Mouse (Mus musculus) urinary bladder, postnatal 10 days (tissue): ENCODE data around the gene Pcca.

Source experiments
- DNase-seq: peaks from one replicate; pipeline ENCODE4 v3.0.0; 2022; ENCODE audit warnings: low spot score

Pcca gene

DNA sequence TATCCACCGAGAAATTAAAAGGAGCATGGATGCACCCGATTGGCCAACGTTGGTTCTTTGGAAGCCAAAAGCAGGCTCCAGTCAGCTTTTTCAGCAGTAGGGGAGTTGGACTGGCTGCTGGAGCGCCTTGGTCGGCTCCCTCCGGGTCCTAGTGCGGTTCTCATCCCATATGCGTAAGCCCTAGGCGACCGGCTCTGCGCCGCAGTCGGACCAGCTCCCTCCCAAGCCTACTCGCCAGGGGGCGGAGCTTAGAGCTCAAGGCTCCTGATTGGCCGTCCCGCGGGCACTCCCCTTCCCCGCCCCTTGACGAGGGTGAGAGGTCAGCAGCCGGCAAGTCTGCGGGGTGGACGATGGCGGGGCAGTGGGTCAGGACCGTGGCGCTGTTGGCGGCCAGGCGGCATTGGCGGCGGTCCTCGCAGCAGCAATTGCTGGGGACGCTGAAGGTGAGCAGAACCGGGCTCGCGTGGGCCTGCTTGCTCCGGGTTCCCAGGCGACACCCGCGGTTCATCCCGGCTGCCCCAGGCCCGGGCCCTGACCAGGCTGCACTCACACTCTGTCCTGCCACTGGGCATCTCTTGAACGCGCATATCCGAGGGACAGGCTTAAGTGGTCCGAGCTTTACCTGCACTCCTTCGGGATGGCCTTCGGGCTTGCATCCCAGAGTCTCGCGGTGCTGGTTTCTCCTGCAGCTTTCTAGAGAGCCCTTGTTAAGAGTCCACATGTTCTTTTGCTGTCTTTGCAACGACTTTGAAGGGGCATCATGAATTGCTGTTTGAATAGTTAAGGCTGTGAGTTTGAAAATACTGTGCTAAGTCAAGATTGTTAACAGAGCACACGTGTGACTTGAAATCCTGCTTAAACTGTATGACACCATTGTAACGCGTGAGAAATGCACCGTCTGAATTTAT is at the start of gene Pcca:
TSS of gene Pcca (plus strand) at position 308 of the 908 bp plus-strand sequence.
- peak; percentile 70 for DNase-seq

DNA sequence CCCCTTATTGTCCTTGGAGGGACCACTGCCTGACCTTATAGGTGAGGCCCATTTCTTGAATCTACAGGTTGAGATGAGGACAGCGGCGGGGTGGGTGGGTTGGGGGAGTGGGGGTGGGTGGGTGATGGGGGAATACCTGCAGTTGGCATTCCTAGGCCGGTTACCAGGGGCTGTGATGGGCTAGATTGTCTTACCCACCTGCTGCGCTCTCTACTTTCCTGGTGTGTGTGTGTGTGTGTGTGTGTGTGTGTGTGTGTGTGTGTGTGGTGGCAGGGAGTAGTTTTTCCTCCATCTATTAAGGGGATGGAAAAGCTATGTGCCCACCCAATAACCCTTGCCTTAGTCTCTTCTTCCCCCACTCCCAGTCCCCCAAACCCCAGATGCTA is 49.7 kb upstream of the Pcca start:
- no peak for DNase-seq

DNA sequence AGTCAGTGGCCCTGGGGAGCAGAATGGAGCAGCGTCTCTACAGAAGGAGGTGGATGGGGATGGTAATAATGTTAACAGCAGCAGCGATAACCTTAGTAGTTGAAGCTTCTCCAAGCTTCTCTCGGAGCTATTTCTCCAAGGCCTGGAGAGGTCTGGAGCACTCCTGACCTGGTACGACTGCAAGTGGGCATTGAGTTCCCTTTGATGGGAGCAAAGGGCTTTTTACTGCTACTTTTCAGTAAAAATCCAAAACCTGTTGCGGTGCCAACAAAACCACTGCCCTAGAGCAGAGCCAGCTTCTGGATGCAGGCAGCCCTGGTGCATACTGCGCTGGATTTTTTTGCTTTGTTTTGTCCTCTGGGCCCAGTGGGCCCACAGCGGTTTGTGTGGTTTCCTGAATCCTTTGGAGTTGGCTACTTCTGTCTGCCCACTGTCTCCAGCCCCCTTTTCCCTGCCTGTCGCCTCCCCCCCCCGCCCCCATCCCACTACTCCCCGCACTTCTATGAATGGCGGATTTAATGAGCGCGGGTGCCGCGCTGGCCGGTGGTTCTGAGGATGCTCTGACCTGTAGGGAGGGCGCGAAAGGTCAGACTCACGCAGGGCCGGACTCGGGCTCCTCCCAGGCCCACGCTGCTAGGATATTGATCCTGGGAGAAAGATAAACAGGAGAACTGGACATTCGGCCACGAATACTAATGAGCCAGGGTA is 49.1 kb upstream of the Pcca start:
- no peak for DNase-seq

DNA sequence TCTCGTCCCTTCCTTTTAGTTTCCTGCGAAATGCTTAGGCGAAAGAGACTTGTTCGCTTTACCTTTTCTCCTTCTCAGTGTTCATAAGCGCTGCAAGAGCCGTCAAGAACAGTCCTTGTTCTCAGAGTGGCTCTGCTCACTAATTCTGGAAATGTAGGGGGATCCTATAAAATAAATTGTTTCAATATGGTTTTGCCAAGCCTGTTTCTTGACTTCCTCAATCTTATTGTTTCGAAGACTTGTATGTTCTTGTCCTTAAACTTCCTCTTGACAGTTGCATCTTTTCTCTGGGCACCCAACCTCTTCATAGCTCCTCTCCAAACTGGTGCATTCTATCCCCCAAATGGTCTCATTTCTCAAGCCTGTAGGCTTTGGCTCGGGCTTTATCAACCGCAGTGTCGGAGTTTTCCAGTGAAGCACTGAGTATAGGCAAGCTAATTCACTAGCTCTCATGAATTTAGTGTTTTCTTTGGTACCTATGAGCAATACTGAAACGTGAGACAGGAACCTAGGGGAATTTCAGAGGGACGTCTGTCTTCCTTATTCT is 48.4 kb upstream of the Pcca start:
- DNase-seq: no peak

DNA sequence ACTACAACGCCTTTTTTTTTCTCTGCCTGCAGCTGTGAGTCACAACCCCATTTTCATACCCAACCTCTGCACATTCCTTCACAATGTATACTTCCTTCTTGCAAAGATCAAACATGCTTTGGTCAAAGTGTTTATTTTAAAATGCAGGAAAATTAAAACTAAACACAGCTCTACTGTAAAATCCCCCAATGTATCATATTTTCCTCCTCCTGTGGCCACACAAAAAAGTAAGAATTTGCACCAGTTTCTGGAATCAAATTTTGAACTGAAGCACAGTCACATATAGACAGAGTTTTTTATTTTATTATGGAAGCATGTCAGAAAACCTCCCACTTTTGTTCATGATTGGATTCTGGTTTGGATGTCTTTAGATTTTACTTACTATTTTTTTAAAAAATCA is 47.5 kb upstream of the Pcca start:
- DNase-seq: no peak

DNA sequence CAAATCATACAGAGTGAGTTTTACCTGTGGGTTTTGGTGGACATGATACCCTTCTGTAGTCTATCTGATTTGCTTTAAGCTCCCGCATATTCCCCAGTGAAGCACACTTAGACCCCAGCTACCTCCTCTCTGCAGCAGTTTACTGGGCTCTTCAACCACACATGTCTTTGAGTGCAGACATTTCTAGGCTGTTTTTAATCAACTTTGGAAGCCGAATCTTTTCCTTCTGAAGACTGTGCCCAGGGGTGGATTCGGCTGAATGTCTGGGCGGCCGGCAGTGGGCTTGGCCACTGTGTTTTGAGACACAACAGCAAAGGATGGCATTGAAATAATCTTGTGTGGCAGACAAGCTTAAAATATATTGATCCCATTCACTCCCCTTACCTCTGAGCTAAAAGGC is 46.8 kb upstream of the Pcca start:
- DNase-seq: no peak

DNA sequence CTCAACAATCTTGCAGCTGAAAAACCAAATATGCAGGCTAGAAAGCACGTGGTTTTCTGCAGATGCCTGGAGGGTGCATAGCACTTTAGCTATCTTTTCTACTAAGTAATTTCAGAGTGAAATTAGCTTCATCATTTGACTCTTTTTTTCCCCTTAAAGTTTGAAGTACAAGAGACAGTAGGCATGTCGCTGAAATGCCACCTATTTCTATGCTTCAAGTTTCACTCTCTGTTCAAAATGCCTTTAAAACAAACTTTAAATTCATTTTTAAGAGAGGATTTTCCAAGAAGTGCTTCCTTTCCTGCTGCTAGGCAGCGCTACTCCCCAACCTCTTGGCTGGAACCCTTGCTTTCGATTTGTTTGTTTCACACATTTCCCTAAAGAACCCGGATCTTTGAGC is 45.1 kb upstream of the Pcca start:
- no peak for DNase-seq

DNA sequence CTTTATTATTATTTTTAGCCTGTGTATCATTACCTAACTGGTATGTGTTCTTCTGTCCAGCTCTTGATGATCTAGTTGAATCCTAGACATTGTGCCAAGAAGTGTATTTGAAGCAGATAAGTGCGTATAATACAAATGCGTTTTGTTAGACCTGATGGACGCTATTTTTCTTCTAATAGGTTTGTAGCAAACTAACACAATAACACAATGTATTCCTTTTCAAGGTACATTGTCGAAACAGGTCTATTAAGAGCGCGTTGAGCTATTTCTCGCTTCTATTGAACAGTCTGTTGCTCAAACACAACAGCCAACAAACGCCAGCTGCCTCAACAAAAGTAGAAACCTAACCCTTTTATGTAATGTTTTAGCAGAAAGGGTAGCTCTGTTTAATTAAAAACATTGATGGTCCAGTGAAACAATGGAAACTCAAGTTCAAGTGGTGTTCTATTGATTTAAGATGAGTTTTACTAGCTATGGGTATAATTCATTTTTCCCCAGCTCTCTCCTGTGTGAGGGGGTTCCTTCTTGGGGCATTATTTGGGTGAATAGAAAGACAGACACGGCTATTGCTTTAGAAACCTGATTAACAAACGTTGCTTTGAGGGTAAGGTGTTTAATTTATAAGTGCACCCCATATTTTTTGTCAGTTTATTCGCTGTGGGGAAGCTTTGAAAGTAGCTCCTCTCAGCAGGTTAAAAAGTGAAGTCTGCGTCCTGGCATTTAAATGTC is 44.3 kb upstream of the Pcca start:
- no peak for DNase-seq

DNA sequence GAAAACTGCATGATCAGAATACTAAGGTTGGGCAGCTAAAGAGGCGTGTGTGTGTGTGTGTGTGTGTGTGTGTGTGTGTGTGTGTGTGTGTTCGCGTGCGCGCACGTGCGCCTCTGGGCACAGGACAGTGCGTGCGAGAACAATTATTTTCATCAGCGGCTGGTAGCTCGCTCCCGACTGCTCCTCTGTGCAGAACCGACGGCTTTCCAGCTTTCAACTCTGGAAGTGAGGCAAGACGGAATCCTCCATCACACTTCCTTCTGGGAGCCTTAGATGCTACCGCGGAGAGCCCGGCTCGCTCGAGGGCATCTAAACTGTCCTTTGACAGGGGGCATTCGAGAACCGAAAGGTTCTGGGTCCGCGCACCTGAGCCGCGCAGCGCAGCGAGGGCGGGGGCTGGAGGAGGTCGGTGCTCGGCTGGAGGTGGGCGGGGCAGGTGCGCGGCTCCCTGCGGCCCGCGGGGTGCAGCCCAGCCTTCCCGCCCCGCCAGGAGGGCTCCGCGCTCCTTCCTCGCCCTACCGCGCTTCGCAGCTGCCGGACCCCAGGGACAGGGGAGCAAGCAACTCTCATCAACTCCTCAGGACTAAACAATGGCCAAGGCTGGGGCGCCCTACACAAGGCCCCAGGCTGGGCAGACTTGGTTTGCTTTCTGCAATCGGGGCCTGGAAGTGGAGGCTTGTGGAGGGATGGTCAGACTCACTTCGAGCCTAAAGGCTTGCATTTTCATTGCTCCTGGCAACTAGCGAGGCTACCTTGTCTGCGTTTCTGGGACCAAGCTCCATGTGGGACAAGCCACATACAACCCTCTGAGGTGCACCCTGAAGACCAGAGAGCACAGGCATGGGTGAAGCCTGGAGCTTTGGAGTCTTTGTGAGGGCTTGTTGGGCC is 43.4 kb upstream of the Pcca start, which contains the start of gene Gm10837:
TSS of gene Gm10837 (plus strand) at position 146 of the 888 bp plus-strand sequence.
- no peak for DNase-seq

DNA sequence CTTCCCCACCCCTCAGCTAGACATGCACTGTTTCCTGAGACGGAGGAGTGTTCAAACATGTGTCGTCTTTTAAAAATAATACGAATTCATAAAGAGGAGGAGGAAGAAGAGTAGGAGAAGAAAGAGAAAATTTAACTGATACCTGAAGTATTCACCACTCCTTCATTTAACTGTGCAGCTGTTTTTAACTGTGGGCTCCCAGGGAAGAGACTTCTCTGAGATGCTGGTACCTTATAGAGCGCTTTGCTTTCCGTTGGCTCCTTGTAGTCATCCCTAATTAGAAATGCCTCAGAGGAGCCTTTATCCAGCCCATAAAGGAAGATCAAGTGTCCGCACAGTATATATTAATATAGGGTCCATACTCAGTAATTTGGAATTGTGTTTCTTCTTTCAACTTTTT is 42.6 kb upstream of the Pcca start:
- no peak for DNase-seq

DNA sequence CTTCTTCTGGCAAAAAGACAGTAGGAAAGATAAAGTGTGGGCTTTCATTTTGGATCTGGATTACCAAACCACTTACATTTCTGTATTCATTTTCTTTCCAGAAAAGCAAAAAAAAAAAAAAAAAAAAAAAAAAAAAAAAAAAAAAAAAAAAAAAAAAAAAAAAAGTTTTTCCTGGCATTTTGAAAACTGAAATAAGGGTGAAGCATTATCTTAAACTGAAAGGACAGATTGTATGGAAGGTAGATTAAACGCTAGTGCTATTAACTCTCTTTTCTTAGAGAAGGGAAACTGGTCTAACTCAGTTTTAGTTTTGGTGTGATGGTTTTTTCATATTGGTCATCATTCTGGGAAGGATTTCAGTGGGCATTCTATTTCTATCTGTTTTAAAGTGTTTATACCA is 42.1 kb upstream of the Pcca start:
- no peak for DNase-seq

DNA sequence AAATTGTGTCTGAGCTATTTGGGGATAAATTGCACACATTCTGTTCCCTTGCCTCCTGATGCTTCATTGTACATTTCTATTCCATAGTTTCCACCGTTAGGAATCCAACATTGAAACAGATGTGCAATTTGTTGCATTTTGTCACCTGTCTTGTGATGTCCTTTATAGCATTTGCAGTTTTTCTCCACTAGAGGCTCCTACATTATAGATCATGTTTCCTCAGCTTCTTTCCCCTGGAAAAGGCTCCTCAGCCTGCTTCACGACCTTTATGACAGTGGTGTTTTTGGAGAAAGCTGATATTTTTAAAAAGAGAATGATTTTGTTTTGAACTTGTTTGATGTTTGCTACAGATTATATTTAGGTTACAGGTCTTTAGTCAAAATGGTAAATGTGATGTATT is 25.1 kb upstream of the Pcca start:
- DNase-seq: no peak

DNA sequence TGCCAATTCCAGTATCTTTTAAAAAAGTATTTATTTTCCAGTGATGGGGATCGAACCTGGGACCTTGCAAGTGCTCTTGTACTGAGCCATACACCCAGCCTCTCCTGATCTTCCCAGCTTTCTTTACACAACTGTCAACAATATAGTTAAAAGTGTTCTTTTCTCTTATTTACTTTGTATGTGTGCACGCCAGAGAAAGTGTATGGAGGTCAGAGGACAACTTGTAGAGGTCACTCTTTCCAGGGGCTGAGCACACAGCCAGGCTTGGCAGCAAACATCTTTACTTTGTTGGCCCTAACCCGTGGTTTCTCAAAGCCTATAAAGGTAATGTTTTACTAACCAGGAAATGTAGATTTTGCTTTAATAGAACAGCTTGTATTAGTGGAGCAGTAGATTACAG is 22.6 kb upstream of the Pcca start:
- no peak for DNase-seq

DNA sequence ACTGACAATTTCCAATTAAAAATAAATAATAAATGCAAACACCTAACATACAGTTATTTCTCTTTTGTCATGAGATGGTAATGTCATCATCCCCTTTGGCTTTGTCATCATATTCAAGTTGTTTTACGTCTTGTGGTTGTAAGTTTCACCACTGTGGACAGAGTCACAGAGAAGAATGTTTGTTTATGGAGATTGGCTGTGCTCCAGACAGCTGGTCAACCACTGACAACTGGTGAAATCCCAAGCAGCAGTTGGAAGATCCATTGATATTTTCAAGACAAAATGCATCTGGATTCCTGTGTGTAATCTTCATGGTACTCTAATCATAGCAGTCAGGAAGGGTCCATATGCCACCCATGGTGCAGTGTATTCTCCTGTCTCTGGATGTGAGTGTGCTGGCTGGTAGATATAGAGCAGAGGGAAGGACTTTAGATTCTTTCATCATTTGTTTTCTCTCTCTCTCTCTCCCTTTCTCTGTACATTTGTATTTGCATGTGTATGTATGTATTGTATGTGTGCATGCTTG is 20.6 kb upstream of the Pcca start:
- no peak for DNase-seq

DNA sequence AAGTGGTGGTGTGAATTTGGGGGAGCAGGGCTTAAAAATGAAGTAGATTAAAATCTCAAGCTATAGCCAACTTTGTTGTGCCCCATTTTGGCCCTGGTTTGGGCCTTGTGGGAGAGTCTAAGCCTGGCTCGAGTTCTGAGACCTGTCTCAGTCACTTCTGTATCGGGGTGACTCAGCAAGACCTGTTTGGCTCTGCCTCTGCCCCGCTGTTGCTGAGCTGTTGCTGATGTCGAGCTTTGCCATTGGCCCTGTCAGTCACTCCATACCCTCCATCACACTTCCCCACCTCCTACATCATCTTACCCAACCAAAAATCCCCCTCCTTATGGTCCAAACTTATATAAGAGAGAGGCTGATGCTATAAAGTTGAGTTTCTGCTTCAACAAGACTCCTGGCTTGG is 5.6 kb upstream of the Pcca start:
- DNase-seq: no peak

DNA sequence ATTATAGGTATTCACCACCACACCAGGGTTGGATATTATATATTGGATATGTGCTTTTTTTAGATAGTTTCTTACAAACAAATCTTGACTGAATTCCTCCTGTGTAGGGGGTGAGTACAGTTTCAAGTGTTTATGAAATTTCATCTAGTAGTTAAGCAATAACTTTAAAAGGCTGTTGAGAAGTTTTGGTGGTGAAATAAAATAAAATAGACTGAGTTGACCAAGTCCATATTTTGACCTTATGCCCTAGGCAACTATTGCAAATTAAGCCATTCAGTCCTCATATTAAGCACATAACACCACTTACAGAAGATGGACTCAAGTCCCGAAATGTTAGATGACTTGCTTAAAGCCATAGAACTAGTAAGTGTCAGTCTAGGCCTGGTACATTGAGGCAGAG is 1.9 kb downstream of the Pcca start:
- no peak for DNase-seq

DNA sequence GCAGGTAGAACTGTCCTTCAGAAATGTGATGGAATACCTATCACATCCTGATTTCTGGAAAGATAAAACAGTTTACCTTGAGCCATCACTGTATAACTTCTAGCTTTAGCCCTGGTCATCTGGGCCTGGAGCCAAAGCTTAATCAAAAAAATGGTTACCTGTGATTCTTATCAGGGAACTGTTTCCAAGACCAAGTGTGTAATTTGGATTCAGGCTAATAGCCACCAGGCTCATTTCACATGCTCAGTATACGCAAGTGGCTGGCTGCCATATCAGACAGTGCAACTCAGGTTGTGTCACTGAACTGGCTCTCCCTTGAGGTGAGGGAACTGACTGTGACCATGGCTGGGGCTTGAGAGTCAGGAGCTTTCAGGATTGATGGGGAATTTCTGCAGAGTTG is 14.3 kb downstream of the Pcca start:
- no peak for DNase-seq

DNA sequence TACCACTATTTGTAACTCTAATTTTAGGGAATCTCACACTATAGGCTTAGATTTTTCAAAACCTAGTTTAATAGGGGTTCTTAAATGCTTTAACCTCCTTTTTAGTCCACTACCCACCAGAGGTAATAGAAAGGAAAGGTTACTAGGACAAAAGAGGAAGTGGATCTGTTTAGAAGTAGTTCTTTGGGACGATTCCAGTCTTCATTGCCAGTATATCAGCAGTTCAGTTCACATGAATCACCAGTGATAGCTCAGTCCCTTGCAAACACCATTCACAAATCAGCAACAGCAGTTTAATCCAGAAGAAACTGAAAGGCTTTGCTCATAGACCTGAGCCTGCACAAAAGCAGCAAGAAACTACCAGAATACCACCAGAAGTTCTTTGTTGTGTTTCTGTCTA is 14.8 kb downstream of the Pcca start:
- DNase-seq: no peak

DNA sequence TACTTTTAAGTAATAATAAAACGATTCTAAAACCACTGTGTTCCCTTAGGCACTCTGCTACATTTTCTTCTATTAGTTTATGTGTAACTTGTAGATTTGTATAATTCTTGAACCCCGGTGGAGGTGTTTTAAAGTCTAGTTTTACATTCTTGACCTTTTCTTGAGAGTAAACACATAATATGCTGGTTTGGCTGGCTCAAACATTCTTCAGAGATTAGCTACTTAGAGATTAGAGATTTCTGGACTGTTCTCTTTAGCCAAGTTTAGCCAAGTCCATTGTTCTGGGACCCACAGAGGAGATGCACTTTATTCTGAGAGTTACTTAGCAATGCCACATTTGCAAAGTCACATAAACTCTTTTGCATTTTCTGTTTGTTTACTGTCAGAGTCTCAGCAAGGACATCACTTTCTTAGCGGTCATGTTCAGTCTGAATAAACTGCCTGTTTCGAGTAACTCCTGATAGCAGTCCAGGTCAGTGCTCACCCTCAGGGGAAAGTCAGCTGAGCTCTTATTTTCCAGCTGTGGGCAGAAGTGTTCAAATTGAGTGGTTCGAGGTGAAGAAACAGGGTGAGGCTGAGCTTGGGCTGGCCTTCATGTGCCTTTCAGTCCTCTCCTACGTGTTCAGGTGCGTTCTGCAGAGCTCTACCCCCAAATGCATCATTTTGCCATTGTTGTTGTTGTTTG is 18.8 kb downstream of the Pcca start:
- no peak for DNase-seq

DNA sequence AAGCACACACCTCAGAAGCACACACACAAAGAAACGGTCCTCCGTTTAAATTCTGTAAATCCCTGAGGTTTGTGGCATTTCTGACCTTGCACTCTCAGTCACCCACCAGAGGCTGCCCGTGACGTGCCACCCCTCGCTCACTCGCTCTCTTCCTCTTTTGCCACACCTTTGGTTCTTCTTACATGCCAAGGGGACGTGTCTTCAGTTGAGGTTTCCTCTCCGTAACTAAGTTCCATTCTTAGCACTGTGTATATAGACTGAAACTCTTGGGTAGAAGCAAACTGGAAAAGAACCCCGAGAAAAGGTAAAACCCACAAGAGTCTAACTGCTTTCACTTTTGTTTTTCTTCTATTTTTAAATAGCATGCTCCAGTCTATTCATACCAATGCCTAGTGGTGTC is 23.2 kb downstream of the Pcca start:
- no peak for DNase-seq
